Mouse (Mus musculus) left cerebral cortex, adult 9 months (tissue): ENCODE measurements around the gene Phldb3.
"Not testable (repeated sequence)": the region's sequence is repeated elsewhere in the genome, so short reads cannot be mapped to it uniquely, and the experiment has no call there.

Experiments
- DNase-seq, 2 experiments: peaks; one replicate each; pipeline ENCODE4 v3.0.0; 2022; ENCODE audit warnings: low spot score in 2 of 2

Gene Phldb3

DNA sequence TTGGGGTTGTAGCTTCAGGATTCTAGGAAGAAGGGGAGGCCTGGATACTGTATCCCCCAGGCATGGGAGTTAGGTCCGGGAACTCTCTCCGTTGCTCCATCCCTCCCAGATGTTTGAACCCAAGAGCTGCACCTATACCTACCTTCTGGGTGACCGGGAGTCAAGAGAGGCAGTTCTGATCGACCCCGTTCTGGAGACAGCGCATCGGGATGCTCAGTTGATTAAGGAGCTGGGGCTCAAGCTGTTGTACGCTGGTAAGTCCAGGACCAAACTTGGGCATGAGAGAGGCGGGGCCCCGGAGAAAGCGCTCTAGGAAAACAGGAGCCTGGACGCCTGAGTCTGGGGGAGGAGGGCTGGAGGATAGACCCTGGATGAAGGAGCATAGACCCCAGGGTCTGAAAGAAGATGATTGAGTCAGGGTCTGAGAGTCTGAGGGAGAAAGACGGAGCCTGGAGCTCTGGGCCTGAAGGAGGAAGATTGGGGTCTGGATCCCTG is 16.2 kb upstream of the Phldb3 start:
- no peak for DNase-seq

DNA sequence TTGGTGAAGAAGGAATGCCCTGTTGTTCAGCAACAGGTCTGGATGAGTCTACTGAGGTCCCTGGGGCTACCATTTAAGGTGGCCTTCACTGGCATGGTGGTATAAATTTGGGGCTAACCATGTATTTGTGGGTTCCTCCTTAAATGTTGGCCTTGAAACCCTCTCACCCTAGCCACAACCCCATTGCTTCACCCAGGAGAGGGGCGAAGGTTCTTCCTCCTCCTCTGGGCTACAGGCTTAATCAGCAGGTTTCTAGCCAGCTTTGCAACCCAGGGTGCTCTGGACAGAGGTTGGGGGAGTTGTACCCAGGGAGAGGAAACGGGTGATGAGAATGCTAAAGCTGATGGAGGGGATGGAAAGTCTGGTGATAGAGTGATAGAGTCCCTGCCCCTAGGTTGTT is 15.1 kb upstream of the Phldb3 start:
- DNase-seq: no peak

DNA sequence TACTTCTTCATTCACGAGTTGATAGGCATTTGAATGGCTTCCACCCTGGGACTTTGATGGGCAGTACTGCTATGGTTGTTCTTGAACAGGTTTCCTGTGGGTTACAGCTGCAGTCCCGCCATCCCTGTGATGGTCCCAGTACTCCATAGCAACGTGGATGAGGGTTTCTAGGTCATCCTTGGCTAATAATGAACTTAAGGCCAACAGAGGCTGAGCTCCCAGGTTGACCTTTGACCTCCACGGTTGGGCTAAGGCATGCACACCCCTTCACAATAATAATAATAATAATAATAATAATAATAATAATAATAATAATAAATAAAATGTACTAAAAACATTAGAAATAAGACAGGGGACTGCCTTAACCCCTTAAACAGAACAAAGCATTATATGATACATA is 12.4 kb upstream of the Phldb3 start:
- no peak for DNase-seq

DNA sequence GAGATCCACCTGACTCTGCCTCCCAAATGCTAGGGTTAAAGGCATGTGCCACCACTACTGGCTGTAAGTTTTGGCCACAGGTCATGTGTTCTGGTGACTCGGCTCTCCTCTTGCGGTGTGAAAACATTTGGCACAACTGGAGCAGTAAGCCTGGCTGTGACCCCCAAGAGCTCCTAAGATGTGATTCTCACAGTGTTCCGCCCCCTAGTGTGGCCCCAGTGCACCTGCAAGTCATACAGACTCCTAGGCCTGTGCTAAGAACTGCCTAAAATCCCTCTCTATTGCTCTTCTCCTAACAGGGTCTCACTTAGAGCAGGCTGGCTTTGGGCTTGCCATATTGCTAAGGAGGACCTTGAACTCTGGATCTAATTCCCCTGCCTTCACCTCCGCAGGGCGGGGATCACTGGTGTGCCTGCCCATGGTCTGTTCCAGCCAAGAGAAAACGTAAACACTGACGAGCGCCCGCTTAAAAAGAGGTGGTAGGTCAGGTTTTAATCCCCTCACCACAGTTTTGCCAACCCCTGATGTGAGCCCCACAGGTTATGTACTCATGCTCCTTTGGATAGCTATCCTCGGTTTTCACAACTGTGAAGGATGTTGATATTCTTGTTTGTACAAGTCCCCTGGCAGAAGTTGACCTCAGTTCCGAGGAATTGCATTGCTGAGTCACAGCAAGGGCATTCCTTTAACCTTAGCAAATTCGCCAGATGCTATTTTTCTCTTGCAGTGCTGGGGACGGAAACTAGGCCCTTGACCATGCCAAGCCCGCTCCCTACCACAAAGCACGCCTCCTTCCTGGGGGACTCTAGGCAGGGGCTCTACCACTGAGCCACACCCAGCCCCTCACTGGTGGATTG is 11.1 kb upstream of the Phldb3 start:
- no peak for DNase-seq

DNA sequence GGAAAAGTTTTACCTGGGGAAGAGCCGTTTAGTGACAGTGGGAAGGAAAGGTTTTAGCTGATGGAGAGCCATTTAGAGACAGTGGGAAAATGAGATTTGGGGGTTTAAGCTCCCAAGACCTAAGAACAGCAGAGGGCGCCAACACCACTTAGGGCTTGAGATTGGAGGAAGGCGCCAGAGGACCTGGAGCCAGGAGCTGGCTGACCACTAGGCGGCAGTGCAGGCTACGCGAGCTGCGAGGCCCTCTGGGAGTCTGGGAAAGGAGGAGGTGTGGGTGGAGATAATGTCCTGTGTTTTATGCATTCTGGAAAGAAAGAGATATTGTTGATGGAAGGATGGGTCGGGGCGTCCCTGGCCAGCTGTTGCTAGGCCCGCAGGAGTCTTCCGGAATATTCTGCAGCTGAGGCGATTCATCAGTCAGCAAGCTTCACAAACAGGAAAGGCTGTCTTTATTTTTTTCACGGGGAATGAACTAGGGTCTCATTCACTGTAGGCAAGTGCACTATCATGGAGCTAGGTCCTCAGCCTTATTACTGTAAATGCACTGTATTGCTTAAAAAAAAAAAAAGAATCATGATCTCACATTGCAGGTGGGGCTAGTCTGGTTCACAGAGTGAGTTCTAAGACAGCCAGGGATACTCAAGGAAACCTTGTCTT is 9.5 kb upstream of the Phldb3 start:
- peak; percentile 77 to 98 for DNase-seq

DNA sequence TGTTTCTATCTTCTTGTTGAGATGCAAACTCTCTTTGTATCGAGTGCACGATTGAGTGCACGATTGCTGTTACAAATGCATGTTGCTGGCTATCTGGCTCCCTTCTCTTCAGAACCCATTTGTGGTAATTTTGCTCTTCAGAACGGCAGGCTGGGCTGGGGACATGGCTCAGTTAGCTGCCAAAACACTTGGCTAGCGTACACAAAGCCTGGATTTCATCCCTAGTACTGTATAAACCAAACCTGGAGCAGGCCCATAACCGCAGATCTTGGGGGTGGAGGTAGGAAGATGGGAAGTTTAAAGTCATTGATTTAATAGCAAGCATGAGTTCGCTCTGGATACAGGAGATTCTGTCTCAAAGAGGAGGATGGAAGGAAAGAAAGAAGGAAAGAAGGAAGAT is 5.0 kb upstream of the Phldb3 start:
- no peak for DNase-seq

DNA sequence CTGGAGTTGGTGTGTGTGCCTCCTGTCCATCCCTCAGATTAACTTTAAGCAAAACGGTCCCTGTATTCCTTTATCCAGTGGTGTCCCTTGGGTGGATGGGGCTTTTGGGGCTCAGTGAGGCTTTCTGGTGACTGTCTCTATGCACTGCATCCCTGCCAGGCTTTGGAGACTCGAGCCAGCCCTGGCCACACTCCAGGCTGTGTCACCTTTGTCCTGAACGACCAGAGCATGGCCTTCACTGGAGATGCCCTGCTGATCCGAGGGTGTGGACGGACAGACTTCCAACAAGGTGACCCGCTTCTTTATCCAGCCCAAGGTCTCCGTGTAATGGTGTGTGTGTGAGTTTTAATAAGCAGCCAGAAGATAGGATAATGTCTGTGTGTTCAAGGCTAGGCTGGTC is 4.5 kb upstream of the Phldb3 start:
- no peak for DNase-seq

DNA sequence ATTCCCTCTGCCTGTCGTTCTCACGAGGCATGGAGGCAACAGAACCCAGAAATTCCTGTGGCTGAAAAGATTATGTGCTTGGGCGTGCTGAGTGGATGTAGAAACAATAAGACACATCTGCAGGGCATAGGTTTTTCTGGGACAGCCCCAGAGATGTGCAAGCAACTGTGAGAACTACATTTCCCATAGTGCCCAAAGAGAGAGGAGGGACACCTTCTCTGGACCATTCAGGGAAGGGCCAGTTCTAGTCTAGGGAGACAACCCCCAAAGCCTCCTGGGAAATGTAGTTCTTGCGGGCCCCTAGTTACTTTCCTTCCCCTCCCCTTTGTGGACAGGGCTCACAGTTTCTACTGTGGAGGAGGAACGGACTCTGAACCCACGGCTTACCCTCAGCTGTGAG is 2.5 kb upstream of the Phldb3 start:
- DNase-seq: no peak

DNA sequence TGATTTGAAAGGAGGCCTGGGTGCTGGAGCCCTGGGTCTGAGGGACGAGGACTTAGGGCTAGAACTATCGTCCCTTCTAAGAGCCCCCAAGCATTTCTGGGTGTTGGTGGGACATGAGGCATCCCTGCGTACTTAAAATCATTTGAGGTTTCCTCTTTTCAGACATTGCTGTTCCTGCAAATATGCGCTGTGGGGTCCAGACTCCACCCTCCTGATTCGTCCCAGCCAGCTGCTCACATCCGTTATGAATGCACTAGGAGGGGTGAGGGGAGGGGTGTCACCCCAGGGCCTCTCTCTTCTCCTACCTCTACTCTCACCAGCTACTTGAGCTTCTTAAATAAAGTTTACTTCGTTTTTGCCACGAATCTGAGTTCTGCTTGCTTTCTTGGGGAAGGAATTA is 2.0 kb upstream of the Phldb3 start:
- DNase-seq: no peak

DNA sequence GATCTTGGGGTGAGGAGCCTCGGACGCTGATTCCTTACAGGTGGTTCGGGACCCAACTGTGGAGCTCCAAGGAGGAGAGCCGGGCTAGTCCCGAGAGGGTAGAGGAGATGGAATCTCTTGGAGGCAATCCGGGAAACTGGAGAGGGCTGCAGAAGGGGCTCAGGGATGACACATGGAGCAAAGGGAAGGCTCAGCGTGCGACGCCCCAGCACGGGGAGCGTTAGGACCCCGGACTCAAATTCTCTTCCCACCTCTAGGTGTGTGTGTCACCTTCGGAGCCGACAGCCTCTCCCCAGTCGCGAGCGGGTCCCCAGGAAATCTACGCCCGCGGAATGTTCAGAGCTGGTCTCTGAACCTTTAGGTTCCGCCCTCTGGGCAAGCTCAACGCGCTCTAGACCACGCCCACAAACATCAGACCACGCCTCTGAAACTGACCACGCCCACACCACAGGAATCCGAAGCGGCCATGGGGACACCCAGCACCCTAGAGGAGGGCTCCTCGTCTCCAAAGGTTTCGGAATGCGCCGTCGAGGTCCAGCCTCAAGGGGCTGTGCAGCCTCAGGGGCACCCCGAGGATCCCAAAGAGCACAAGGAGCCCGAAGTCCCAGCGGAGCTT is 424 bp downstream of the Phldb3 start:
- peak in 1 of 2 experiments; percentile 54 for DNase-seq

DNA sequence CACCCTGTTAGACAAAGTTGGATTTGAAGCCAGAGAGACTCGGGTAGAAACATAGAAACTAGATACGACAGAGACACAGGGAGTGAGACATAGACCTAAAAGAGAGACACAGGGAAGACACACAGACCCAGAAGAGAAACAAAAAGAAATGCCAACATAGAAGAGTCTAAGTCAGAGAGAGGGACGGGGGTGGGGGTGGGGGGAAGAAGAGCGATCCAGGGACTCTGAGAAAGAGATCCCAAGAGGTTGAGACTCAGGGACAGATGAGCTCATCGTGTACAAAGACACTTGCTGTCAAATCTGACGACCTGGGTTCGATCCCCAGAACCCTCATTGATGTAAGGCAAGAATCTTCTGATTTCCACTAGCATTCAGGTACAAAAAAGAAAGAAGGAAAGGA is 1.1 kb downstream of the Phldb3 start:
- DNase-seq: no peak

DNA sequence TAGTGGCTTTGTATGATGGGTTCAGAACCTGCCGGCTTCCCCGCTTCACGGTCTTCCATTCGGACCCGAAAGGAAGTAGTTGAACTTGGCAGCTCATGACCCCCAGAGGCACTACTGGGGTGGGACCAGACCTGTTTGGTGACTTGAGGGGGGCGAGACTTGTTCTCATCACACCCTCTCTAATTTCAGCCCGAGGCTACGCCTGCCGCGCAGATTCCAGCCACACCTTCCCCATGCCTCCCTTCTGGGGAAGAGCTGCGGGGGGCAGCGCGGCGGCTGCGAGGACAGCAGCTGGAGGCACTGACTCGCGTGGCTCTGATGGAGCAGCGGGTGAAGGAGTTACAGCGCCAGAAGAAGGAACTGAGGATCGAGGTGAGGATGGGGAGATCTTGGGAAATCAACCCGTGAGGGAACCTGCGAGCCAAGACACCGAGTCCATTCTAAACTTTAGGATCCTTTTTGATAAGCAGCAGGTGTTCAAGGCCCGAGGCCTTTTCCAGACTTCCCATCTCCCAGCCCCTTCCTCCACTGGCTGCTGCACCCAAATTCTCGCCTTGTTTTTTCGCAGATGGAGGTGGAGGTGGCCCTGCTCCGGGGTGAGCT is 1.8 kb downstream of the Phldb3 start:
- DNase-seq: no peak

DNA sequence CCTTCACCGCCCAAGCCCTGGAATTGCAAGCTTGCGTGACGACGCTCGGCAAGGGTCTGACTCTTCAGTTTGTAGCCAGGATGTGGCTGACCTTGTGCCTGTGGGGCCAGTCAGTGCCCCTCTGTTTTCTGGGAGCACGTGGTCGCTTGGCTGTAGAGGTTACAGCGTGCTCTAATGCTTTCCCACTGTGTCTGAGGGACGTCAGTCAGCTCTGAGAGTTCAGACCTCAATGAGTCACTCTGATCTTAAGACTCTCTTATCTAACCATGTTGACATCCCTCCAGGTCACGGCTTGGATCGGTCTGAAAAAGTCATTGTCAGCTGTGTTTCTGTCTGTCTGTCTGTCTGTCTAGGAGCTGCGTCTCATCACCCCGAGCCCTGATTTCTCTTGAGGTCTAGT is 4.3 kb downstream of the Phldb3 start:
- no peak for DNase-seq

DNA sequence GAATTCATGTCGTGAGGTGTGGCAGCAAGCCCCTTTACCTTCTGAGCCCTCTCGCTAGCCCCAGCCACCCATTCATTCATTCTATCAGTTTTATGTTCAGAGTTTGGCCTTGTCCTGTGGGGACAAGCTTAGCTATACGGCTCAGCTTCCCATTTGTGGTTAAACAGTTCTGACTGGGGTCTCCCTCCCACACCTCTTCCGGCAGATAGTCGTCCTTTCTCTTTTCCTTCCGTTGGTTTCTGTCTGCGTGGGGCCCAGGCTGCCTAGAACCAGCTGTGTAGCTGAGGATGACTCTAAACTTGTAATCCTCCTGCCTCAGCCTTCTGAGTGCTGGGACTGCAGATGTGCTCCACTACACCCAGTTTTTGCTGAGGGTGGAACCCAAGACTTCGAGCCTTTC is 7.2 kb downstream of the Phldb3 start:
- DNase-seq: no peak

DNA sequence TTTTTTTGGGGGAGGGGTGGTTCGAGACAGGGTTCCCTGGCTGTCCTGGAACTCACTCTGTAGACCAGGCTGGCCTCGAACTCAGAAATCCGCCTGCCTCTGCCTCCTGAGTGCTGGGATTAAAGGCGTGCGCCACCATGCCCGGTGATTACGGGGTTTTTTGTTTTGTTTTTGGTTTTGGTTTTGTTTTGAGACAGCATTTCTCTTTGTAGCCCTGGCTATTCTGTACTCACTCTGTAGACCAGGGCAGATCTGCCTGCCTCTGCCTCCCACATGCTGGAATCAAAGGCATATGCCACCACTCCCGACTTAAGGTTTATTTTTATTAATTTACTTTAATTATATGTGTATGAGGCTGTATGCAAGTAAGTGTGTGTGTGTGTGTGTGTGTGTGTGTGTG is 7.8 kb downstream of the Phldb3 start:
- not testable (repeated sequence) for DNase-seq

DNA sequence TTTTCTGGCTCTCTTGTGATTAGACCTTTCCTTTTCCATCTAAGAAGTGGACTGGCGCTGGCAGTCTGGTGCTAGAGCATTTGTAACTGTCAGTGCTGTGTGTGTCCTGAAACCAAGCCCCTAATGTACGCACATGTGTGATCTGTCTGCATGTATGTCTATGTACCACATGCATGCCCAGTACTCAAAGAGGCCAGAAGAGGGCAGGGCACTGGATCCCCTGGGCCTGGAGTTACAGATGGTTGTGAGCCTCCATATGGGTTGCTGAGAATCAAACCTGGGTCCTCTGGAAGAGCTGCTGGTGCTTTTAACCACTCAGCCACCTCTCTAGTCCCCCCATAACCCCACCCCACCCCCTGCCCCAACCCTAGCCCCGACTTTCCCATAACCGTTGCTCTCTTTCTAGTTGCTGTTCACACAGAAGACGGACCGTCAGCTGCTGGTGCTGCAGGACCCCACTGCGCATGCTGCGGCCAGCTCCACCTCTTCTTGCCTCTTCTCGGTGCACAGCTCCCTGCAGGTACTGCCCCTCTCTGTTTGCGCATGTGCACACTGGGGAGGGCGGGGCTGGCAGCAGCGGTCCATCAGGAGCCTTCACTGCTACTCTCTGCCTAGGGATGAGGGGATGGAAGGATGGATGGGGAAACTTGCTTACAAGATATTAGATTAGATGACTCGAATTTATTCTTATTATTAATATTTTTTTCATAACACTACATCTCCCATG is 9.3 kb downstream of the Phldb3 start:
- DNase-seq: no peak

DNA sequence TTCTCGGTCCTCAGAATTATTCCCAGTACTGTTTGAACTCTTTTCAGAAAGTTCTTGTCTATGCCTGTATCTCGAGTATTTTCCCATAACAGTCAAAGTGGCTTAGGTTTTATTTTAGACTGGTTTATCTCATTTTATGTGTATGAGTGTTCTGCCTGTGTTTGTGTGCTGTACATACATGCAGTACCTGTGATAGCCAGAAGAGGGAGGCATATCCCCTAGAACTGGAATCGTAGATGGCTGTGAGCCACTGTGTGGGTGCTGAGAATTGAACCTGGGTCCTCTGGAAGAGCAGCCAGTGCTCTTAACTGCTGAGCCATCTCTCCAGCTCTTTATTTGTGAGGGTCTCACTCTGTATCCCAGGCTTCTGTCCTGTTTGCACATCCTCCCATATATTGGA is 10.6 kb downstream of the Phldb3 start:
- no peak for DNase-seq

DNA sequence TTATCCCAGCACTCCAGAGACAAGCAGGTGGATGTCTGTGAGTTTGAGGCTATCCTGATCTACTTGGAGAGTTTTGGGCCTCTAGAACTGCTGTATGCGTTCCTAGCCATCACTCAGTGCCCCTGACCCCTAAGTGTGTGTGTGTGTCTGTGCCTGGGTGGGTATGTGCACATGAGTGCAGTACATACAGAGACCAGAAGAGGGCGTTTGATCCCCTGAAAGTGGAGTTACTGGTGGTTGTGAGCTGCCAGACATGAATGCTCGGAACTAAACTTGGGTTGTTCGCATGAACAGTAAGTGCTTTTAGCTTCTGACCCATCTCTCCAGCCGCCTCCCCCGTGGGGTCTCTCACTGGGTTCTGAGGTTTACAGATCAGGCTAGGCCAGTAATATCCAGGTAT is 12.4 kb downstream of the Phldb3 start:
- no peak for DNase-seq

DNA sequence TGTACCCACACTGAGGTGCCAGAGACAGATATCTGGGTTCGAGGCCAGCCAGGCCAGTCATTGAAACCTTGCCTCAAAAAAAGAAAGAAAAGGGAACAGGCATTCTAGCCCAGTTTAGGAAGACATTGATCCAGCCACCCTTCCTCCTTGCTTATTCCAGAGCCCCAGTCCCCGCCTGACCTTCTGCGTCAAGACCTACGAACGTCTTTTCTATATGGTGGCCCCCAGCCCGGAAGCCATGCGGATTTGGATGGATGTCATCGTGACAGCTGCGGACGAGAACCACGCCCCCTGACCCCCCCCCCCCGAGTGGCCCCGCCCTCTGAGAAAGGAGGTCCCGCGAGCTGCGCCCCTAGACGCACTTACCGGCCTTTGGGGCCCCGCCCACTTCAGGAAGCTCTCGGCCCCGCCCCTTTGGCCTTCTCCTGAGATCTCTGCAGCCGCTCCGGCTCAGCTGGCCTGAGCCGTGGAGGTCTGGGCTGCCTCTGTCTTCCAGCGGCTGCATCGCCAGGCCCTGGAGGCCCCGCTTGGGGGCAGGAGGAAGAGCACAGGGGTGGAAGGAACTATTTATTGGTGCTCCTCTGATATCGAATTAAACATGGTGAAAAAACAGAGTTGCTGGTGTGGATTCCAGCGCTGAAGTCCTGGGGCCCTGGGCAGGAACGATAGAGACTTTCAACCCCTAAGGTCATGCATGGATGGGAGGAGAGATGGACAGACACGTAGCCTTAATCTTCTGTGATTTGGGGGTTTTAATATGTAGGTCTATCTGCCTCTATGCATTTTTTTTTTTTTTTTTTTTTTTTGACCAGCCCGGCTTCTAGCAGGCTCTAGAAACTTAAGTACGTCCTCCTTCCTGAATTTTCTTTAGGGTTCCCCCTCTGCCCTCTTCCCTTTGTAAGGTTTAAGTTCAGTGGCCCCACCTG is 18.4 kb downstream of the Phldb3 start:
- peak in 1 of 2 experiments; percentile 35 for DNase-seq

DNA sequence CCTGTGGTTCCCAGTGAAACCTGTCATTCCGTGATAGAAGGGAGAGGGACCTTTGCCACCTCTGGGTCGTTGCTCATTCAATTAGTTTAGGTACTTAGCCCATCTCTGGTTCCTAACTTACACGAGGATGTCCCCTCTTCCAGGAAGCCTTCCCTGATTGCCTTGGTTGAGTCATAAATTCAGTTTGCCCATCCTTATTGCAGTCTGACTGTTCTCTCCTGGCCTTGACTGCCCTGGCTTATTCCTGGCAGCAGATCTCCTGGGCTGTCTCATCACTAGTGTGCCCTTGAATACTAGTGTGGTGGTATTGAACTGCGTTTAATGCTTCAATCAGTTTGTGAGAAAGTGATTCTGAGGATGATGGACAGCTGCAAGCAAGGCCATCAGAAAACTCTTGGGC is 19.1 kb downstream of the Phldb3 start:
- no peak for DNase-seq
